Mouse (Mus musculus): ENCODE results near the gene Kcnq2.

Gene Kcnq2

DNA sequence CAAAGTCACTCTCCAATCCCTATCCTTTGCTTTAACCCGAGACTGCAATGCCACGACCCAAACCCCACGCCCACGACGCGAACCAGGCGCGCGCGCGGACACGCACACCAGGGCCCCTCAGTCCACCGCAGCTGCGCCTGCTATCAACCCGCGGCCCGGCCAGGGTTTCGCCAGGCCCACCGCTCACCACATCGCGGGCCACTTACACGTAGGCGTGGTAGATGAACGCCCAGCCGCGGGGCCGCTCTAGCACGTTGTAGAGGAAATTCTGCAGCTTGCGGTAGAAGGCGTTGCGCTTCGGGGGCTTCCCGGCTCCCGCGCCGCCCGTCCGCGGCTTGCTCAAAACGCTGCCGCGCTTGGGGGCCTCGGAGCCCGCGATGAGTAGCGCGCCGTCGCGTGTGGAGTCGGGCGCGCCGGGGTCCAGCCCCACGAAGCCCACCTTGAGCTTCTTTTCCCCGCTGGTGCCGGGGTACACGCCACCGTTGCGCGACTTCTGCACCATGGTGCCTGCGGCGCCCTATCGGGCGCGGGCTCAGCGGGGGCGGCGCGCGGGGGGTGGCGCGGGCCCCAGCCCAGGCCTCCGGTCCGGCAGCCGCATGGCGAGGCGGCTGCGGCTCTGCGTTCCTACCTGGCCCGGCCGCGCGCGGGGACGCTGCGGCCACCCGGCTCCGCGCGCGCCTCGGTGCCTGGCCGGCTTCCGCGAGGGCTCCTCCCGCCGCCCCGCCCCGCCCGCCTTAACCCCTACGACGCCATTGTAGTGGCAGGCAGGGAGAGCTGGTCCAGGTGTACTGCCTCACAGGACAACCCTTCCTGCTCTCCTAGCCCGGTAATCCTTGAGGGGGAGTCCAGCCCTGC, at the start of gene Kcnq2:
Gene Kcnq2, minus strand, starts transcription at position 710 of the 855 bp plus-strand sequence.
- DNase-seq (ENCODE audit: low spot score) = no peak

DNA sequence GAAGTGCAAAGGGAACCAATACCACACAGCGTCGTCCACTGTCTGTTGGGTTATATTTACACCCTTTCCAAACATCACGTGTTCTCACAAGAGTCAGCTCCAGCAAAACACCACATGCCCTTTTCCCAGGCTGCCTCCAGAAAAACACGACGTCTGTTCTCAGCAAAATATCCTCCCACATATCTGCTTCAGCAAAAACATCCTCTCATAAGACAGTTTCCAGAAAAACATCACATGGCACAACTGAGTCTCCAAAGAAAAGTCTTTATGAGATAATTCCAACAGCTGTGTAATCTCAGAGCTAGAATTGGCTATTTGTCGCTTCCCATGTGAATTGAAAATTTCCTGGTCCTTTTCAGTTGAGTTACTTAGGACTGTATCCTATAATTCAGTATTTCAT, 45.8 kb upstream of the Kcnq2 start:
- DNase-seq (ENCODE audit: low spot score) = no peak

DNA sequence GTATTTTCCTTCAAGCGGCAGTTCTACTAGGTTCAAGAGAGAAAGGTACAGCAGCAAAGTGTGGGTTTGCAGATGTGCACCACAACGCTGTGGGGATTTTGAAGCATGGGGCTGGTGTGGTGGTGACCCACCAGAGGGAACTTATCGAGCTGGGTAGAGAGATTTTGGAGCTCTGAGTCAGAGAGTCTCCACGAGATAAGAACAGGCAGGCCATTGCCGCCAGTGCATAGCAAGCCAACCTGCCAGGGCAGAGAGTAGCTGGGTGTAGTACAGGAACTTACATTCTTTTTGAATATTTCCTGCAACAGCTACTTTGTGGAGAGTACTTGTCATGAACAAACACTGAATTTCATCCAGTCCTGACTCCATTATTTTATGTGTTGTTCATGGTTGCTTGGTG, 43.4 kb upstream of the Kcnq2 start:
- no peak for DNase-seq (ENCODE audit: low spot score)

DNA sequence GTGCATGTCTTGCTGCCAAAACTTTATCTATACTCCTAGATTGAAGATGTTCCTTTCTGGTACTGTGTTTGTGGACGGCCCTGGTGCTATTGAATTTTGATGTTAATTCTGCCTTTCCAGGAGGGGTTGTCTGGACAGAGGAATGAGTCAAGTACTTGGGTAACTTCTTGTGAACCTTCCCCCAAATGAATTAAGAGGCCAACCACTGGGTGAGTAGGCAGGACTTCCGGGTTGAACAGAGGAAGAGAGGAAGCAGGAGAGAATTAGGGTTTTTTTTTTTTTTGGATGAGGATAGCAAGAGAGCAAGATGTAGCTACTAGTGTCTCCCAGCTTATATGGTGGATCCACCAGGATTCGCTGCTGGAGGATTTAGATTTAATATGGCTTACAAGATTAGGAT, 42.9 kb upstream of the Kcnq2 start:
- DNase-seq (ENCODE audit: low spot score) = no peak

DNA sequence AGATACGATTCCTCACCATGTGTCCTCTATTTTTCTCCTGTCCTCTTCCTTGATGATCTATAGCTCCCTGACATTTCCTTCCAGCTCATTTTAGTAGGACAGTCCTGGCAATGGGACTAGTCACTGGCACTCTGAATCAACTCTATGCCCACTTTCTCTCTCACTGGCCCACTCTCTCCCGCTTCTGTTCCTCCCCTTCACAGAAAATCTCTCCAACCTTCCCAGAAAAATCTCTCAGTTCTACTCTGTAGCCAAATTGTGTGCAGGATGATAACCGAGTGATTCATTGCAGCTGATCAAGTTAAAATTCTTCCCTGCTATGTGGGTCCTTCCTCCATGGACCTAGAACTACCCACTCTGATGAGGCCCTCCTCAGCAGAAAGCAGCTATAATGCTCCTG, 39.5 kb upstream of the Kcnq2 start:
- no peak for DNase-seq (ENCODE audit: low spot score)

DNA sequence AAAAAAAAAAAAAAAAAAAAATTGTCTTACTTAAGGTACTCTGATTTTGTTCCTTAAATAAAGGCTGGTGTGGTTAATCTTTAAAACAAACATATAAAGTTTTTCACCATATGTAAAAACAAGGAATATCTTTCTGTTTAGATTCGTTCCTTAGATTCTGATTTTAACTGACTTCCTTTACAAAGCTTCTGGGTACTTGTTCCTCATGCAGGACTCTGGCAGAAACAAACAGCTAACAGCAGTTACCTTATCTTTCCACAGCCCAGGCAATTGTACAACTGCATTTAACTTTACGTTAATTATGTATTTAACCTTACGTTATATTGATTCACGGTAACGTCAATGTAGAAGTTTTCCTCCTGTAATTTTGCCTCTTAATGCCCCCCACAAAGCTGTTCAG, 31.4 kb upstream of the Kcnq2 start:
- DNase-seq (ENCODE audit: low spot score) = no peak

DNA sequence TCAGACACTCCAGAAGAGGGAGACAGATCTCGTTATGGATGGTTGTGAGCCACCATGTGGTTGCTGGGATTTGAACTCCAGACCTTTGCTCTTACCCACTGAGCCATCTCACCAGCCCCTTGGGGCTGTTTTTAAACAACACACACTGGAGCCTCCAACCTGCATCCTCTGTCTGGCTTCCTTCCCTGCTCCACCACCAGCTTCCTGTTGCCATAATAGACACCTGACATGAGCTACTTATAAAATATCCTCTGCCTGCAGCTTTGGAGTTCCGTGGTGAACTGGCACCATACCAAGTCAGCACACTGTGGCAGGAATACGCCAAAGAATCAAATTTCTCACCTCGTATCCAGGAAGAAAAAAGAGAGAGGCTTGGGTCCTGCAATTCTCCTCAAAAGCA, 25.7 kb upstream of the Kcnq2 start:
- DNase-seq (ENCODE audit: low spot score) = no peak

DNA sequence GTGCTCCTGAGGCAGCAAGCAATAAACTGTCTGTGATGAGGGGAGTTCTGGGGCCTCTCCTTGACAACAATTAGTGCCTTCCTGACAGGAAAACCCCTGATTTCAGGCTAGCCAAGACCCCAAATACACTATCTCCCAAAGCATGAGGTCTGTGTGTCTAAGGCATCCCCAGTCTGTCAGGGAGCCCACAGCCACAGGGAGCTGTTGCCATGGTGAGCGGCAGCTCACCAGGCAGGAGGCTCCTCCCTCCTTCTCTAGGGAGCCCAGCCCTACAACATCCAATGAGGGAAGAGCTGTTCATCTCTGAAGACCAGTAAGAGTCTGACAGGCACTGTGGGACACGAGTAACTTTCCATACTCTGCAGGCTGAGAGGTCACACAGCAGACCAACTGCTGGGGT, 24.7 kb upstream of the Kcnq2 start:
- no peak for DNase-seq (ENCODE audit: low spot score)

DNA sequence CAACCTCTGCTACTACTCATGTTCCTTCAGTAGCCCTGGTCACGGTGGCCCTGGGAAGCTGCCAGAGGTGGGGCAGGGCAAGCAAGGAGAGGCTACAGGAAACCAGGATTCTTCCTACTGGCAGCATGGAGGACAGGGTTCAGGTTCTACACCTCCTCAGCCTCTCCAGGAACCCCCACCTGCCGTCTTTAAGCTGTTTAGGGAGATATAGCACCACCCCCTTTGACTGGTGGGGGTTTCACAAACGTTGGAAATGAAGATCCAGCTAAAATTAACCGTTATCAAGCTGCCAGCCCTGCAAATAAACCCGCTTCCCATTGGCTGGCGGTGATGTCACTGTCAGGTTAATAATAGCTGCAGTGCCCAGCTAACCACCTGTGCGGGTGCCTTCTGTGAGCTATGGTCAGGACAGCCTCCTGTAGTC, 24.0 kb upstream of the Kcnq2 start:
- no peak for DNase-seq (ENCODE audit: low spot score)

DNA sequence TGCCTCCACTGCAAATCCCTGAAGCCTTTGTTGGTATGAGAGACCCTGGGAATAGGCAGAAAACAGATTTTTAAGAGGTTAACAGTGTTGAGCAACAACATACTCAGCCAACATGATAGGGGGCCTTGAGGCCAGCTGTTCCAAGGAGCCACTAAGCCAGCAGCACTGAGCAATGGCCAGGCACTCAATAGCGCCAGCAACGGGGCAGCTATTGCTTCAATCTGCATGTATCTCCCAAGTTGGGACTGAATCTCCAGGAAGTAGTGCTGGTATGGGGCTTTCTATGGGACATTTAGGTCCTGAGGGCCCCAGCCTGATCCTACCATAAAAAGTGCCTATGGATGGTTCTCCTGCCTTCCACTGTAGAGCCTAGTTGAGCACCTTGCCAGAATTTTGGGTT, 23.4 kb upstream of the Kcnq2 start:
- DNase-seq (ENCODE audit: low spot score) = no peak

DNA sequence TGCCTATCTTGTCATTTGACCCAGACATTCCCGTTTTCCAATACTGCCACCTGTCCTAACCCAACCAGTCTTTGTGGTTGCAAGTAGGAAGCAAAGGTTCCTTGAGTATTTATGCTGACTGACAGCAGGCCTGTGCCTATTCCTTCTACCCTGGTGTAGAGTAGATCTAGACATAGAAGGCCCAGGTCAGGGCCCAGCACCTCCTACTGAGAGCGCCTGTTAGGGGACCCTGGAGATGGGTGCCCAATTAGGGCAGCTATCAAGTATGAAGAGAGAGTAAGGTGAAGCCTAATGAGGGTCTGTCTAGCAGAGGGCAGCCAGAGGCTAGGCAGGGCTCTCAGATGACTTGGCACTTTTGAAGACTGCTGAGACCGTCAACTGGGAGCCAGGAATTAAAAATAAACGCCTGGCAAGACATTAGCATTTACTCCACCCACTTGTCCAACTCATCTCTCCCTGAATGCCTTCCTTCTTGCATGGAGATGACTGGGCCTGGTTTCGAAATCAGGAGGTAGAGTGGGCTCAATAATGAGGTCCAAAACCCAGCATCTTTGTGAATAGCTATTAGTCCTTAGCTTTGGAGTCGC, 22.7 kb upstream of the Kcnq2 start:
- DNase-seq (ENCODE audit: low spot score) = no peak

DNA sequence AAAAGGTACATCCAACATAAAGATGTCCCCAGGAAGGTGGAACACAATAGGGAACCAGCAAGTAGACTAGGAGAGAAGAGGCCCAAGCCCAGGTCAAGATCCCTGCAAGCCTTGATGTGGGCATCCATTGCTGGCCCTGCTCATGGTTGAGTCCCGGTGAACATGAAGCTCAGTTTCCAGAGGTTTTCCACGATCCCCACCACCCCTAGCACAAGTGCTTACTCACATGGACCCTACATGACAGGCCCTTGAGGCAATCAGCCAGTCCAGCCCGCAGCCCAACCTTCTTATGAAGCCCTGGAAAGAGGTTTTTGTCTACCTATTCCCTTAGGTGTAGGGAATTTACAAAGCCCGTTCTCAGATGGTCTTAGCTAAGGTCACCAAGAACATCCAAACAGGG, 22.1 kb upstream of the Kcnq2 start:
- no peak for DNase-seq (ENCODE audit: low spot score)

DNA sequence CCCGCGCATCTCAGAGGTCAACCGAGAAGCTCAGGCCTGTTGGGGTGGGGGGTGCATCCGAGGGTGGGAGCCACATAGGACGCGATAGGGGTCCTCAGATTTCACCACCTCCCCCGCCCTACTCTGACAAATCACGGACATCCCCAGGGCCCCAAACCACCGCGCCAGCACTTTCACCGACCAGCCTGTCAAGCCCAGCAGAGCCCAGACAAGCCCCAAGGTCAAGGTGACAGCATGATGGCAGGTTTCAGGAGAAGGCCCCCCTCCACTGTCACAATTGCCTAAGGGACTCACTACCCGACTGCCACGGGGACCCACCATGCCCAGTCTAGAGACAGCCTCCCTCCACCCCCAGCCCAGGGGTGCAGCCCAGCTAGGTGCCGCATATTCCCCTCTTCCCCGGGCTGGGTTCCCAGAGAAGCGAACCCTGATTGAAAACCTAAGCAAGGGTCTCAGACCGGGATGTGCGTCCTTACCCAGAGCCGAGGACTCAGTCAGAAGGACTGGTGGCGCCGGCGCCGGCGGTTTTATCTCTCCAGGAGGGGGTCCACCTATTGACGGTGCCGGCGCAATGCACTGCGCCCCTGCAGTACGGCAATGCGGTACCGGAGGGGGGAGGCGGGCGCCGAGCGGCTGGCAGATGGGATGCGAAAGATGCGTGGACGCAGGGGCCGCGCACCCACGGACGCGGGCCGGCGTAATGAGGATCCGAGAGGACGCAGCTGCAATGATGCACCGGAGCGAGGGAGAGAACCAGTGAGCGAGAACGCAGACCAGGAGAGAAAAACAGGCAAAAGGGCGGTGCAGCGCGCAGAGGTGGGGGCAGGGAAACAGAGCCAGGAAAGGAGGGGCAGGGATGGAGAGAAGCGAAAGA, 21.4 kb upstream of the Kcnq2 start, which contains the start of gene Eef1a2:
Gene Eef1a2, minus strand, starts transcription at position 767 of the 874 bp plus-strand sequence.
- no peak for DNase-seq (ENCODE audit: low spot score)

DNA sequence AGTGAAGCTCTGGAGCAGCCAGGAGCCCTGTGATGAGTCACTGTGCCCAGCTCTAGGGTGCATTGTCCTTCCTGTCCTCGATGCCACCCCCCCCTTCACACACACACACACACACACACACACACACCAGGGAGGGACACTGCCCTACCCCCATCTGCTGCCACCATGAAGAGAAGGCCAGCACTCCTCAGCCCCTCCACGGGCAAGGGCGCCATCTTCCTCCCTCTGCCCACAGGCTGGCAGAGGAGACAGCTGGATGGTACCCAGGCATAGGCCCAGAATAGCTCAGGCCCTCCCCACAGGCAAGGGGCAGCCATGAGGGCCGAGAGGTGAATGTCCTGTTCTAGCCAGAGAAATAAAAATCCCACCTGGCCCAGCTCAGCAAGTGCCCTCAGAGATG, 20.7 kb upstream of the Kcnq2 start:
- no peak for DNase-seq (ENCODE audit: low spot score)

DNA sequence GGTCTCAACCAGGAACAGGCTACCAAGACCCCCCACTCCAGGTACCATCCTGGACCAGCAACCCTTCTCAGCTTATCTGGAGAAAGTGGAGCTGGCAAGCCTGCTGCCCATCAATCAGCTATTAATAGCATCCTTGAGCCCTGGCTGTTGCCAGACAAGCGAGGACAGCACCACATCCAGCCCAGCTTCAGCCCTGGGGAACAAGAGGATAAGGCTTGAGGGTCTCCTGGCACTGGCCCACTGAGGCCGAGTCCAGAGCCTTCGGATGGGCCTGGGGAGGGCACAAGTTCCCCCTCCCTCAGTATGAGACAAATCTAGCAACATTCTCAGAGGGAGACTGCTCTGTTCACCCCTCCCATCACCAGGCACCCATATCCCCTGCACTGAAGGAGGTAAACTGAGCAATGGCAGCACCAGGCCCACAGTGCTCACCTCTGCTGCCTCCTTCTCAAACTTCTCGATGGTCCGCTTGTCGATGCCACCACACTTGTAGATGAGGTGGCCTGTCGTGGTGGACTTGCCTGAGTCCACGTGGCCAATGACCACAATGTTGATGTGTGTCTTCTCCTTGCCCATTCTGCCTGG, 19.8 kb upstream of the Kcnq2 start:
- no peak for DNase-seq (ENCODE audit: low spot score)

DNA sequence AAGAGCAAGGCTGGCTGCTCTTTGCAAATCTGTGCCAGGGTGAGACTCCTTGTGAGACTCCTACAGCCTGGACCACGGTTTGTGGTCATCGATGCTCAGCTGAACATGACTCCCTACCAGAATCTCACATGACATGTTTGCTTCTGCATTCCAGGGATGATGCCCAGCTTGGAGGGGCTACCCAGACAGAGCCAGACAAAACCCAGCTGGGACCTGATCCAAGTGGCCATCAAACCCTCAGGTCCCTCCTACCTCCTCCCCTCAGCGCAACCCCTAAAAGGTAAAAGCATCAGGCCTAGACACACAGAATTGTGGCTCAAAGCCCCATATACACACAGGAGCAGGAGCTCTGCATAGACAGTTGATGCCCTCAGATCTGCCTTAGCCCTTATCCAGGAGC, 19.3 kb upstream of the Kcnq2 start:
- DNase-seq (ENCODE audit: low spot score) = no peak

DNA sequence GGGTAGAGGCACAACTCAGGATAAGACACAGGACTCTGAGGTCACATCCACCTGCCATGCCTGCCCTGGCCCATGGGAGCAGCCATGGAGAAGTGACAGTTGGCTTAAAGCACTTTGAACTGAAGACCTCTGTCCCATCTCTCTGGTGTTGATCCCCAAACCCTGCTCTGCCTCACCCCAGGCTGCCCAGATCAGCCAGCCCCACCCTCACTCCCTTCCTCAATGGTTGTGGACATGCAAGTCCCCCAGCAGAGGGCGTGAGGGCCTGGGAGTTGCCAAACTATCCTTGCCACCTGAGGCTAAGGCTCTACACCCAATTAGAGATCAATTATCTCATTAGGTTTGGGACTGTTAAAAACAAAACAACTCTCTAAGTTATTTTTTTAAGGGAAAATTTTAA, 18.7 kb upstream of the Kcnq2 start:
- DNase-seq (ENCODE audit: low spot score) = no peak

DNA sequence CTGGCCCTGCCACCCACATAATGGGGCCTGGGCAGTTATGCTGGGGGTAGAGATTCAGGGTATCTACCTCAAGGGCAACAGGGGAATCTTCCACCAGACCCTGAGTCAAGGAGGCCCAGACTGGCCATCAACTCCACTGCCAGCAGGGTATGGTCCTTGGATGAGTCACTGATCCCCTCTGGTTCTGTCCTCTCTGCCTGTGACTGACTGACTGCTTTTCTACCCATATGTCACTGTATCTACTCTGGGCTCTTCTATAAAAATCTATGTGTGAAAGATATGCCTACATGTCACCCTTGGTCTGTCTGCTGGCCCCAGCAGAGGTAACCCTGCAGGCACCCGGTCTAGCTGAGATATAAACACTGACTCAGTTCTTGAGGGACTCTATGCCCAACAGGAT, 18.0 kb upstream of the Kcnq2 start:
- no peak for DNase-seq (ENCODE audit: low spot score)

DNA sequence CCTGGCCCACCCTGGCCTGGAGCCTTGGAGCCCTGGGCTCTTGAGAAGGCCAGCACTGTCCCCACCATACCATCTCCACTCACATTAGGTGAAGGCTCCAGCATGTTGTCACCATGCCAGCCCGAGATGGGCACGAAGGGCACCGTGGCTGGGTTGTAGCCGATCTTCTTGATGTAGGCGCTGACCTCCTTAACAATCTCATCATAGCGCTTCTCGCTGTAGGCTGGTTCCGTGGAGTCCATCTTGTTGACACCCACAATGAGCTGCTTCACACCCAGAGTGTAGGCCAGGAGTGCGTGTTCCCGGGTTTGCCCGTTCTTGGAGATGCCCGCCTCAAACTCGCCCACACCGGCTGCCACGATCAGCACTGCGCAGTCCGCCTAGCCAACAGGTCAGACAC, 17.6 kb upstream of the Kcnq2 start:
- DNase-seq (ENCODE audit: low spot score) = no peak

DNA sequence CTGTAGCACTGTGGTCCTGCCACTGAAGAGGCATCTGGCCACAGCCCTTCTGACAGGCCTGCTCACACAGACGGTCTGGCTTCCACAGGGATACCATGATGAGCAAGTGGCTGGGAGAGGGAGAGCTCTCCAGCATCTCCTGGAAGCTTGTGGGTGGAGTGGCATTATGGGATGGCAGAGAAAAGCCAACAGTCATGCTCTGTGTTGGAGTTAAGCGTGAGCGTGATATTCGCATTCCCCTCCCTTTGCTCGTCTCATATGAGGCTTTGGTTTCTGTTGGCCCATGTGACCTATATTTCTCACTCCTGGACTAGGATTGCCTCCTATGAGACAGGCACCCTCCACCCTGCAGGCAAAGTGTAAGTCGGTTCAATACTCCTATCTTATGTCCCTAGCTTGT, 15.2 kb upstream of the Kcnq2 start:
- no peak for DNase-seq (ENCODE audit: low spot score)

DNA sequence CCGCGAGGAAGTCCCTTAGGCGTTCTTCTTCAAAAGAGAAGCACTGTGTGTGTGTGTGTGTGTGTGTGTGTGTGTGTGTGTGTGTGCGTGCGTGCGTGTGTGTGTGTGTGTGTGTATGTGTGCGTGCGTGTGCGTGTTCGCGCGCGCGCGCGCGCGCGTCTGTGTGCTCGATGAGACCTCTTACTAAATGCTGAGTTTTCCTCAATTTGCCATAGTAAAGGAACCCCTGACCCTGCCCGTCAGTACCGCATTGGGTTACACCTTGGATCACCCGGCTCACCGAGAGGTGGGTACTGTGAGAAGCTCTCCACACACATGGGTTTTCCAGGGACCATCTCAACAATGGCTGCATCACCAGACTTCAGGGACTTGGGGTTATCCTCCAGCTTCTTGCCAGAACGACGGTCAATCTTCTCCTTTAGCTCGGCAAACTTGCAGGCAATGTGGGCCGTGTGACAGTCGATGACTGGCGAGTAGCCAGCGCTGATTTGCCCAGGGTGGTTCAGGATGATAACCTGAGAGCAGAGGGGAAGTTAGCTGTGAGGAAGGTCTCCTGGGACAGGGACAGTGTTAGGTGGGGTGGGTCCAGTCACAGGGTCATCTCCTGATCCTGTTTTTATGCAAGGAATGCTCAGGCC, 13.3 kb upstream of the Kcnq2 start:
- DNase-seq (ENCODE audit: low spot score) = no peak
